Mouse (Mus musculus): ENCODE measurements around the gene Abhd10. TPM values are rescaled to one million over a fixed set of nuclear protein-coding genes. Genes with fewer than 3 reads are reported as not detected.
A peak's percentile ranks its signal among the peaks of the same experiment; 100 is the strongest.

The Abhd10 gene
- polyA plus RNA-seq, 1 experiment, result not detected

GRCm38 (mm10) chr16:45720022-45720630 lies 22.6 kb downstream of the Abhd10 start:
- WGBS, result 53% methylated on average over 10 of the region's 10 CpGs
- Histone ChIP-seq H3K27ac (ENCODE audit: insufficient read depth, low read depth, low read length) (no peak overlapping the region), H3K4me3 (ENCODE audit: insufficient read depth, low read depth, low read length) (no peak overlapping the region), H3K4me1 (ENCODE audit: control insufficient read depth, insufficient read depth, low read length) (peaks cover 10% of the 10 kb centered on the region)
- no peak for TF ChIP-seq POLR2A (IDR thresholded peaks at IDR 0.05; ENCODE audit: insufficient read depth, low read depth, low read length)
- no peak for TF ChIP-seq CTCF (IDR thresholded peaks at IDR 0.05; ENCODE audit: insufficient read depth, low read depth, low read length)

GRCm38 (mm10) chr16:45718296-45718695 lies 24.5 kb downstream of the Abhd10 start:
- Histone ChIP-seq H3K4me3 (ENCODE audit: insufficient read depth, low read depth, low read length) (no peak overlapping the region), H3K4me1 (ENCODE audit: control insufficient read depth, insufficient read depth, low read length) (peaks cover 7% of the 10 kb centered on the region), H3K27ac (ENCODE audit: insufficient read depth, low read depth, low read length) (no peak overlapping the region)
- WGBS, result 92% methylated on average over 4 of the region's 4 CpGs
- TF ChIP-seq POLR2A (IDR thresholded peaks at IDR 0.05; ENCODE audit: insufficient read depth, low read depth, low read length), result no peak
- TF ChIP-seq CTCF (IDR thresholded peaks at IDR 0.05; ENCODE audit: insufficient read depth, low read depth, low read length), result no peak

- 63% methylated on average over 5 of the region's 5 CpGs for WGBS
- H3K4me1 ChIP-seq (ENCODE audit: control insufficient read depth, insufficient read depth, low read length), result no peaks in the 10 kb centered on the region; the same call in 1 of the 2 replicates
- no peak for TF ChIP-seq POLR2A (IDR thresholded peaks at IDR 0.05; ENCODE audit: insufficient read depth, low read depth, low read length)
- no peak for TF ChIP-seq CTCF (IDR thresholded peaks at IDR 0.05; ENCODE audit: insufficient read depth, low read depth, low read length)
- no peak overlapping the region for H3K4me3 ChIP-seq (ENCODE audit: insufficient read depth, low read depth, low read length)
- H3K27ac ChIP-seq (ENCODE audit: insufficient read depth, low read depth, low read length), result no peak overlapping the region
These were observed 28.1 kb downstream of the Abhd10 start for GRCm38 (mm10) chr16:45714489-45715150.

GRCm38 (mm10) chr16:45713878-45714277 lies 28.9 kb downstream of the Abhd10 start:
- Histone ChIP-seq H3K4me1 (ENCODE audit: control insufficient read depth, insufficient read depth, low read length) (no peaks in the 10 kb centered on the region; the same call in 1 of the 2 replicates), H3K27ac (ENCODE audit: insufficient read depth, low read depth, low read length) (no peak overlapping the region), H3K4me3 (ENCODE audit: insufficient read depth, low read depth, low read length) (no peak overlapping the region)
- TF ChIP-seq CTCF (IDR thresholded peaks at IDR 0.05; ENCODE audit: insufficient read depth, low read depth, low read length) (no peak), POLR2A (IDR thresholded peaks at IDR 0.05; ENCODE audit: insufficient read depth, low read depth, low read length) (no peak)
- 71% methylated on average over 1 of the region's 1 CpGs for WGBS

GRCm38 (mm10) chr16:45713261-45713660 lies 29.5 kb downstream of the Abhd10 start:
- Histone ChIP-seq H3K4me3 (ENCODE audit: insufficient read depth, low read depth, low read length) (no peak overlapping the region), H3K27ac (ENCODE audit: insufficient read depth, low read depth, low read length) (no peak overlapping the region), H3K4me1 (ENCODE audit: control insufficient read depth, insufficient read depth, low read length) (no peaks in the 10 kb centered on the region; the same call in 1 of the 2 replicates)
- 63% methylated on average over 5 of the region's 5 CpGs for WGBS
- TF ChIP-seq CTCF (IDR thresholded peaks at IDR 0.05; ENCODE audit: insufficient read depth, low read depth, low read length) (no peak), POLR2A (IDR thresholded peaks at IDR 0.05; ENCODE audit: insufficient read depth, low read depth, low read length) (no peak)

GRCm38 (mm10) chr16:45711263-45711662 lies 31.5 kb downstream of the Abhd10 start:
- H3K27ac ChIP-seq (ENCODE audit: insufficient read depth, low read depth, low read length), result no peak overlapping the region
- WGBS, result 73% methylated on average over 7 of the region's 7 CpGs

GRCm38 (mm10) chr16:45699301-45699700 lies 43.5 kb downstream of the Abhd10 start:
- H3K4me3 ChIP-seq (ENCODE audit: insufficient read depth, low read depth, low read length), result no peak overlapping the region
- WGBS, result 82% methylated on average over 5 of the region's 5 CpGs
- TF ChIP-seq POLR2A (IDR thresholded peaks at IDR 0.05; ENCODE audit: insufficient read depth, low read depth, low read length), result no peak
- TF ChIP-seq CTCF (IDR thresholded peaks at IDR 0.05; ENCODE audit: insufficient read depth, low read depth, low read length), result no peak
- H3K4me1 ChIP-seq (ENCODE audit: control insufficient read depth, insufficient read depth, low read length), result peaks cover 3% of the 10 kb centered on the region
- no peak overlapping the region for H3K27ac ChIP-seq (ENCODE audit: insufficient read depth, low read depth, low read length)

More at GRCm38 (mm10) chr16:45711263-45711662, 31.5 kb downstream of the Abhd10 start:
- H3K4me1 ChIP-seq (ENCODE audit: control insufficient read depth, insufficient read depth, low read length), result no peaks in the 10 kb centered on the region; the same call in 1 of the 2 replicates
- no peak overlapping the region for H3K4me3 ChIP-seq (ENCODE audit: insufficient read depth, low read depth, low read length)
- TF ChIP-seq POLR2A (IDR thresholded peaks at IDR 0.05; ENCODE audit: insufficient read depth, low read depth, low read length) (no peak), CTCF (IDR thresholded peaks at IDR 0.05; ENCODE audit: insufficient read depth, low read depth, low read length) (no peak)

GRCm38 (mm10) chr16:45697996-45698395 lies 44.8 kb downstream of the Abhd10 start:
- TF ChIP-seq CTCF (IDR thresholded peaks at IDR 0.05; ENCODE audit: insufficient read depth, low read depth, low read length), result no peak
- TF ChIP-seq POLR2A (IDR thresholded peaks at IDR 0.05; ENCODE audit: insufficient read depth, low read depth, low read length), result no peak
- Histone ChIP-seq H3K4me1 (ENCODE audit: control insufficient read depth, insufficient read depth, low read length) (peaks cover 6% of the 10 kb centered on the region), H3K4me3 (ENCODE audit: insufficient read depth, low read depth, low read length) (no peak overlapping the region), H3K27ac (ENCODE audit: insufficient read depth, low read depth, low read length) (no peak overlapping the region)
- whole genome bisulfite sequencing, result 45% methylated on average over 6 of the region's 6 CpGs

GRCm38 (mm10) chr16:45695445-45696160 lies 47.2 kb downstream of the Abhd10 start:
- peaks cover 8% of the 10 kb centered on the region for H3K4me1 ChIP-seq (ENCODE audit: control insufficient read depth, insufficient read depth, low read length)
- TF ChIP-seq CTCF (IDR thresholded peaks at IDR 0.05; ENCODE audit: insufficient read depth, low read depth, low read length) (no peak), POLR2A (IDR thresholded peaks at IDR 0.05; ENCODE audit: insufficient read depth, low read depth, low read length) (no peak)
- no peak overlapping the region for H3K4me3 ChIP-seq (ENCODE audit: insufficient read depth, low read depth, low read length)
- 0 out of 2 replicates have a peak overlapping the region, but pooled peaks have one; percentile 24 for H3K27ac ChIP-seq (ENCODE audit: insufficient read depth, low read depth, low read length)
- WGBS, result 60% methylated on average over 9 of the region's 9 CpGs
